Mouse (Mus musculus) spleen, adult 2 months (tissue): ENCODE data around the gene Lypla2. TPM values are rescaled to one million over a fixed set of nuclear protein-coding genes. Genes with fewer than 3 reads are reported as not detected.

Source experiments
- DNase-seq, 2 experiments: peaks; one replicate each; pipeline versions ENCODE4 v3.0.0 to v3.0.0-alpha.2; 2012 to 2021; ENCODE audit warnings: low spot score in 2 of 2, low read depth in 1 of 2
- H3K27ac ChIP-seq: fragments of 200-500 bp; 2 replicates; pipeline ENCODE4 v1.5.1; 2012; ENCODE audit warnings: low read length, inconsistent platforms; ENCODE audit not compliant: insufficient read depth
- H3K27me3 ChIP-seq: fragments of 200-500 bp; 2 replicates; pipeline ENCODE4 v1.6.1; 2012; ENCODE audit warnings: mild to moderate bottlenecking, moderate library complexity, low read length, inconsistent platforms; ENCODE audit not compliant: control insufficient read depth, insufficient read depth
- H3K36me3 ChIP-seq: fragments of 200-500 bp; 2 replicates; pipeline ENCODE4 v1.6.1; 2012; ENCODE audit warnings: mild to moderate bottlenecking, low read length, inconsistent platforms; ENCODE audit not compliant: control insufficient read depth, insufficient read depth
- H3K4me1 ChIP-seq: fragments of 200-500 bp; 2 replicates; pipeline ENCODE4 v1.6.1; 2011; ENCODE audit warnings: inconsistent platforms; ENCODE audit not compliant: control insufficient read depth, insufficient read depth, insufficient read length
- H3K4me3 ChIP-seq: fragments of 200-500 bp; 2 replicates; pipeline ENCODE4 v1.5.1; 2011; ENCODE audit warnings: mild to moderate bottlenecking, inconsistent platforms; ENCODE audit not compliant: insufficient read depth, insufficient read length; ENCODE audit errors: extremely low read depth
- CTCF ChIP-seq: fragments of 200-500 bp; IDR thresholded peaks from 2 replicates; pipeline ENCODE4 v1.5.1; 2011; ENCODE audit warnings: mild to moderate bottlenecking, inconsistent platforms; ENCODE audit not compliant: insufficient read depth, insufficient read length, insufficient replicate concordance; ENCODE audit errors: extremely low read depth
- POLR2A ChIP-seq: fragments of 200-500 bp; IDR thresholded peaks from 2 replicates; pipeline ENCODE4 v1.6.1; 2011; ENCODE audit warnings: low read depth, low read length, inconsistent platforms
- whole genome bisulfite sequencing: fragments of 180-500 bp; shearing (Covaris S2); methylation state at CpG from one replicate; pipeline ENCODE4 v1.1.7; 2018; 5-methylcytosine and 5-hydroxymethylcytosine counted together
- polyA plus RNA-seq: library from polyadenylated mRNA; depleted of rRNA; stranded (reverse); fragments of >200 nt; gene quantifications from 2 replicates; pipeline ENCODE4 v1.2.3, GENCODE M21; 2012

Lypla2 gene
- polyA plus RNA-seq, 1 experiment, result 115 TPM

GRCm38 (mm10) chr4:135972911-135973811 lies 735 bp upstream of the Lypla2 start:
- TF ChIP-seq POLR2A (no peak), CTCF (no peak)
- Histone ChIP-seq H3K4me1 (peaks cover 8% of the 10 kb centered on the region; the same call in 1 of the 2 replicates), H3K27ac (peak overlapping the region; percentile 71), H3K27me3 (no peaks in the 10 kb centered on the region), H3K36me3 (peaks cover 33% of the 10 kb centered on the region), H3K4me3 (peak overlapping the region; percentile 85)
- no peak for DNase-seq
- WGBS, result 21% methylated on average over 13 of the region's 13 CpGs

GRCm38 (mm10) chr4:135971805-135972555 lies 446 bp downstream of the Lypla2 start:
- H3K36me3 ChIP-seq, result peaks cover 39% of the 10 kb centered on the region
- peak overlapping the region; percentile 71 for H3K27ac ChIP-seq
- WGBS, result 1% methylated on average over 35 of the region's 35 CpGs
- no peaks in the 10 kb centered on the region for H3K27me3 ChIP-seq
- H3K4me1 ChIP-seq, result peaks cover 8% of the 10 kb centered on the region; the same call in 1 of the 2 replicates
- H3K4me3 ChIP-seq, result peak overlapping the region; percentile 85
- no peak for DNase-seq
- TF ChIP-seq CTCF (no peak), POLR2A (no peak)

- WGBS, result 89% methylated on average over 11 of the region's 11 CpGs
- peaks cover 34% of the 10 kb centered on the region for H3K36me3 ChIP-seq
- DNase-seq, result no peak
- H3K4me1 ChIP-seq, result peaks cover 8% of the 10 kb centered on the region; the same call in 1 of the 2 replicates
- TF ChIP-seq CTCF, result no peak
- no peak overlapping the region for H3K4me3 ChIP-seq
- H3K27ac ChIP-seq, result no peak overlapping the region
- H3K27me3 ChIP-seq, result no peaks in the 10 kb centered on the region
Observed at GRCm38 (mm10) chr4:135970585-135970984, 1.8 kb downstream of the Lypla2 start.

- H3K36me3 ChIP-seq, result peaks cover 31% of the 10 kb centered on the region
- H3K27ac ChIP-seq, result no peak overlapping the region
- peaks cover 15% of the 10 kb centered on the region; the same call in 1 of the 2 replicates for H3K4me1 ChIP-seq
Observed at GRCm38 (mm10) chr4:135969070-135969750, 3.2 kb downstream of the Lypla2 start.

GRCm38 (mm10) chr4:135968271-135968869 lies 4.1 kb downstream of the Lypla2 start:
- Histone ChIP-seq H3K4me3 (no peak overlapping the region), H3K4me1 (peaks cover 12% of the 10 kb centered on the region; the same call in 1 of the 2 replicates), H3K36me3 (peaks cover 31% of the 10 kb centered on the region), H3K27me3 (no peaks in the 10 kb centered on the region), H3K27ac (no peak overlapping the region)
- WGBS, result 88% methylated on average over 19 of the region's 19 CpGs
- no peak for DNase-seq
- TF ChIP-seq CTCF, result no peak

More at GRCm38 (mm10) chr4:135969070-135969750, 3.2 kb downstream of the Lypla2 start:
- 97% methylated on average over 13 of the region's 13 CpGs for WGBS
- Histone ChIP-seq H3K27me3 (no peaks in the 10 kb centered on the region), H3K4me3 (no peak overlapping the region)
- DNase-seq, result no peak
- TF ChIP-seq CTCF (no peak), POLR2A (no peak)

- no peak overlapping the region for H3K4me3 ChIP-seq
- H3K4me1 ChIP-seq, result peaks cover 8% of the 10 kb centered on the region; the same call in 1 of the 2 replicates
Observed at GRCm38 (mm10) chr4:135967086-135967760, 5.2 kb downstream of the Lypla2 start.

More at GRCm38 (mm10) chr4:135967086-135967760, 5.2 kb downstream of the Lypla2 start:
- no peak for DNase-seq
- Histone ChIP-seq H3K27me3 (no peaks in the 10 kb centered on the region), H3K36me3 (peaks cover 31% of the 10 kb centered on the region), H3K27ac (no peak overlapping the region)
- TF ChIP-seq POLR2A (no peak), CTCF (no peak)
- WGBS, result 95% methylated on average over 18 of the region's 18 CpGs
